Mouse (Mus musculus) heart, embryonic 11.5 days (tissue): ENCODE measurements at regions not wholly inside any gene's neighbourhood (a gene's known extent, or its start where the extent isn't known, plus 50 kb on each side); places are given as distances from the start of the nearest gene placed in this dataset.
"Not testable (repeated sequence)": the region's sequence is repeated elsewhere in the genome, so short reads cannot be mapped to it uniquely, and the experiment has no call there.

Source experiments
- ATAC-seq: fragments of 200-750 bp; cut with Nextera tagmentation; replicated peaks from 2 replicates; pipeline ENCODE4 v1.8.0; 2017; ENCODE audit warnings: moderate library complexity; ENCODE audit not compliant: insufficient number of reproducible peaks, low FRiP score, low TSS enrichment
- H3K27ac ChIP-seq: fragments of 300-500 bp; sonication (generic); 2 replicates; pipeline ENCODE4 v1.5.1; 2014; ENCODE audit warnings: mild to moderate bottlenecking, low read depth, low read length
- H3K27me3 ChIP-seq: fragments of 300-500 bp; sonication (generic); 2 replicates; pipeline ENCODE4 v1.6.1; 2014; ENCODE audit warnings: mild to moderate bottlenecking, low read length, mixed read lengths; ENCODE audit not compliant: control insufficient read depth, insufficient read depth
- H3K36me3 ChIP-seq: fragments of 300-500 bp; sonication (generic); 2 replicates; pipeline ENCODE4 v1.6.1; 2014; ENCODE audit warnings: mild to moderate bottlenecking, low read length, moderate library complexity, mixed read lengths; ENCODE audit not compliant: control insufficient read depth, insufficient read depth
- H3K4me1 ChIP-seq: fragments of 300-500 bp; sonication (generic); 2 replicates; pipeline ENCODE4 v1.6.1; 2014; ENCODE audit warnings: low read length; ENCODE audit not compliant: control insufficient read depth, insufficient read depth
- H3K4me2 ChIP-seq: fragments of 300-500 bp; sonication (generic); 2 replicates; pipeline ENCODE4 v1.6.1; 2014; ENCODE audit warnings: mild to moderate bottlenecking, moderate library complexity
- H3K4me3 ChIP-seq: fragments of 300-500 bp; sonication (generic); 2 replicates; pipeline ENCODE4 v1.5.1; 2014; ENCODE audit warnings: low read depth, low read length
- H3K9ac ChIP-seq: fragments of 300-500 bp; sonication (generic); 2 replicates; pipeline ENCODE4 v1.6.1; 2014; ENCODE audit warnings: mild to moderate bottlenecking, low read depth, low read length, moderate library complexity
- H3K9me3 ChIP-seq: fragments of 300-500 bp; sonication (generic); replicated peaks from 2 replicates; pipeline ENCODE4 v1.6.1; 2016; ENCODE audit warnings: low read length; ENCODE audit not compliant: control insufficient read depth
- WGBS: fragments of 180-500 bp; shearing (Covaris S2); extraction: QIAGEN DNeasy Blood & Tissue Kit; methylation state at CpG from one replicate; pipeline ENCODE4 v1.1.7; 2014; ENCODE audit not compliant: insufficient replicate concordance; 5-methylcytosine and 5-hydroxymethylcytosine counted together

- not testable (repeated sequence) for H3K4me1 ChIP-seq, H3K36me3 ChIP-seq, H3K27ac ChIP-seq, H3K9me3 ChIP-seq, H3K27me3 ChIP-seq
- peak overlapping the region; percentile 54; the same call in 1 of the 2 replicates for H3K9ac ChIP-seq
- 1% methylated on average over 39 of the region's 44 CpGs for WGBS
- ATAC-seq: 0 out of 2 replicates have a peak, but pooled peaks have one; percentile 22
- H3K4me2 ChIP-seq: peak overlapping the region; percentile 66
- H3K4me3 ChIP-seq: peak overlapping the region; percentile 55
These were observed 301.9 kb downstream of the Hpcal1 start for GRCm38 (mm10) chr12:17992572-17992971.

GRCm38 (mm10) chr12:17993368-17993767 is 302.7 kb downstream of the Hpcal1 start:
- H3K27me3 ChIP-seq, H3K4me1 ChIP-seq, H3K36me3 ChIP-seq, H3K9me3 ChIP-seq, H3K27ac ChIP-seq, H3K9ac ChIP-seq, ATAC-seq: not testable (repeated sequence)
- H3K4me2 ChIP-seq: peak overlapping the region; percentile 66
- WGBS: 6% methylated on average over 19 of the region's 22 CpGs
- H3K4me3 ChIP-seq: peak overlapping the region; percentile 55
